Mouse (Mus musculus): ENCODE data around the gene Syngap1. TPM values are rescaled to one million over a fixed set of nuclear protein-coding genes. Genes with fewer than 3 reads are reported as not detected.

The Syngap1 gene
- total RNA-seq, 4 experiments from 2014 or later = 3.6 to 5.2 (median 4.7) TPM

DNA sequence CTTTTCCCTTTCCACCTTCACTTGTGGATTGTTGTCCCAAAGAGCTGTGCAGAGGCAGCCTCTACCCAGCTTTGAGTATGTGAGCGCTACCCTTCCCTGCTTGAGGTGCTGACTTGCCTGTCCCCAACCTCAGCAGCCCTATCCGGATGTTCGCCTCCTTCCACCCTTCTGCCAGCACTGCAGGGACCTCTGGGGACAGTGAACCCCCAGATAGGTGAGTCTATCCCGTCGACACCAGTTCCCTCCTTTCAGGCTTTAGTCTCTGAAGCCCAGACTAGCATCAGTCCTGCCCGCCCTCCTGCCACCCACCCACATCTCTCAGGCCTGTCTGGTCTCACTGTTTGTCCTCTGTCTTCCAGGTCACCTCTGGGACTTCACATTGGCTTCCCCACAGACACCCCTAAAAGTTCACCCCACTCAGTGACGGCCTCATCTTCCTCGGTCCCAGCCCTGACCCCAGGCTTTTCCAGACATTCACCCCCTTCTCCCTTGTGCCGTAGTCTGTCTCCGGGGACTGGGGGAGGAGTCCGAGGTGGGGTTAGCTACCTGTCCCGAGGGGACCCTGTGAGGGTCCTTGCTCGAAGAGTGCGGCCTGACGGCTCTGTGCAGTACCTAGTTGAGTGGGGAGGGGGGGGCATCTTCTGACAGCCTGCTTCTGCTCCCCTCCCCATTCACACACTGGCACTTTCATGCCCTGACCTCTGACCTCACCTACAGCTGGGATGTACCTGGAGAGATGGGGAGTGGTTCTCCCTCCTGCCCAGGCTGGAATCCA is 3.9 kb upstream of the Syngap1 start:
- no peak for DNase-seq (ENCODE audit: low spot score)

DNA sequence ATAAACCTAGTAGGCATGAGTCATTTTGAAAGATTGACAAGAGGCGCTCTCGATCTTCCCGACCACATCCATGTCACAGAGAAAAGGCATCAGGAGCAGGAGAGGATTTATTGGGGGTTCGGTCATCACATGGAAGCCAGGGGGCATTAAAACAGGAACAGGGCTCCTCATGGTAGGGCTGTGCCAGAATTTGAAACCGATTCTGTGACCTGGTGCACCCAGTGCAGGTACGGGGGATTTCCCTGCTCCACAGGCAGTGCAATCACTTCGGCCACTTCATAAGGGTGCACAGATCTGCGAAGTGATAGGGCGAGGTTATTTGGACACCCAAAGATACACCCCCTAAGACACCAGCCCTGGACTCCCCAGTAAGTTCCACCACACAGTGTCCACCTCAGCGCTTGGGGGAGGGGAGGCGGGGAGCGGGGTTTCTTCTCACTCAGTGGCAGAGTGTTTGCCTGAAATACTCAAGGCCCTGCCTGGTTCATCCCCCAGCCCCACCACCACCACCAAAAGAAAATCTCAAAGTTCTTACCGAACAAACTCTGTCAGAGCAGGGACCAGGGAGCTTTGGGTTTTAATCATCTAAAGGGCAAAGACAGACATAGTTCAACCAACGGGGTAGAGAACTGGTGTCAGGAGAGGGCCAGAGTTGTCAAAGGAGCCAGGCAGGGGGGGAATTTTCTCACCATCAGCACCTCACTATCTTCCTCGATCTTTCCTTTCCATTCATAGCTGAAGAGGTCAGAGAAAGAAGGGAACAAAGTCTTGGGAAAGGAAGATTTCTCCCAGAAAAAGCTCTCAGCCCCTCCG is 3.0 kb upstream of the Syngap1 start:
- no peak for DNase-seq (ENCODE audit: low spot score)

GRCm38 (mm10) chr17:26938731-26939130 is 2.3 kb upstream of the Syngap1 start:
- DNase-seq (ENCODE audit: low spot score) = no peak

DNA sequence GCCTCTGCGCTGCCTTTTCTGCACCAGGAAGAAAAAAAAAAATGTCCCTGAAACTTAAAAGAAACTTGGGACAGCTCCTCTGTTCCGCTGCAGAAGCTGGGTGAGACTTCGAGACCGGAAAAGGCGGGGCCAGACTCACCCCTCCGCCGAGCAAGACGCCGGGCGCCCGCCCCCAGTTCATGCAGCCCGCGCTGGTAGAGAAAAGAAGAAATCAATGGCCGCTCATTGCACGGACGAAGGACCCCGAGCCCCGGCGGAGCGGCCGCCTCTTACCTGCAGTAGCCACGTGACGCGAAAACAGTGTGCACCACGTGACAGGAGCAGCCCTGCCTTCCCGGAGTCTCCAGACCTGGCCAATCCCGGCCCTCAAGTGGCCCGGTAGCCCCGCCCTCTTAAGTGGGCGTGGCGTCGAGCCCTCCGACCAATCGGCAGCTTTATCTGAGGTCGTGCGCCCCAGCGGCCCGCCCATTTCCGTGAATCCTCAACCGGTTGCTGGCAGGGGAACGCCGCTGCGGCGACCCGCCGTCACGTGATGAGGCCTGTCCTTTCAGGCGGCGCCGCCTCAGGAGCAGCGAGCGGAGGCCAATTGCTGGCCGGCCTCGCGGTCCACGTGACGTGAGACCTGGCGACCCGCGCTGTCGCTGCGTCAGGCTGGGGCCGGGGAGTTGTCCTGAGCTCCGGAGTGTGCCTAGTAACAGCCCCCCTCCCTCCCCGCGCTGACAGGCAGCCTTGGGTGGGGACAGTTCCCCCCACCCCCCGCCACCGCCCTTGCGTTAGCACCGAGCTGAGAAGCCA is 1.7 kb upstream of the Syngap1 start, which contains the start of gene Cuta:
TSS of gene Cuta (minus strand) at position 392 of the 795 bp plus-strand sequence.
- peak; percentile 99 for DNase-seq (ENCODE audit: low spot score)

DNA sequence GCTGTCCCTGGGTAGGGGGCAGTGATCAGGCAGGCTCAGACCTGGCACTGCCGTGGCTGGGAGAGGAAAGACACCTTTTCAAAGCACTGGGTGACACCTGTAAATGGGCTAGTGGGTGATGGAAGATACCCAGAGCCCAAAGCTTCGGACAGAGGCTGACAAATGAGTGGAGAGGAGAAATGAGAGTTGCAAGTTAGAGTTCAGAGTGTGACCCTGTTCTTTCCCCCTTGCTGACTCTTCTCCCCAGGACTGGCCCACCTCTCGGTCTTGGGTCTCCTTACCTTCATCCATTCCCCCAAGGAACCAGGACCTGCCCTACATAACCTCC is 1.1 kb upstream of the Syngap1 start:
- DNase-seq (ENCODE audit: low spot score) = no peak

- DNase-seq (ENCODE audit: low spot score) = no peak
These were observed 953 bp downstream of the Syngap1 start for GRCm38 (mm10) chr17:26941841-26942570.

- DNase-seq (ENCODE audit: low spot score) = no peak
These were observed 4.9 kb downstream of the Syngap1 start for GRCm38 (mm10) chr17:26945824-26946495.

- peak; percentile 75 for DNase-seq (ENCODE audit: low spot score)
These were observed 5.5 kb downstream of the Syngap1 start for GRCm38 (mm10) chr17:26946567-26946966.

DNA sequence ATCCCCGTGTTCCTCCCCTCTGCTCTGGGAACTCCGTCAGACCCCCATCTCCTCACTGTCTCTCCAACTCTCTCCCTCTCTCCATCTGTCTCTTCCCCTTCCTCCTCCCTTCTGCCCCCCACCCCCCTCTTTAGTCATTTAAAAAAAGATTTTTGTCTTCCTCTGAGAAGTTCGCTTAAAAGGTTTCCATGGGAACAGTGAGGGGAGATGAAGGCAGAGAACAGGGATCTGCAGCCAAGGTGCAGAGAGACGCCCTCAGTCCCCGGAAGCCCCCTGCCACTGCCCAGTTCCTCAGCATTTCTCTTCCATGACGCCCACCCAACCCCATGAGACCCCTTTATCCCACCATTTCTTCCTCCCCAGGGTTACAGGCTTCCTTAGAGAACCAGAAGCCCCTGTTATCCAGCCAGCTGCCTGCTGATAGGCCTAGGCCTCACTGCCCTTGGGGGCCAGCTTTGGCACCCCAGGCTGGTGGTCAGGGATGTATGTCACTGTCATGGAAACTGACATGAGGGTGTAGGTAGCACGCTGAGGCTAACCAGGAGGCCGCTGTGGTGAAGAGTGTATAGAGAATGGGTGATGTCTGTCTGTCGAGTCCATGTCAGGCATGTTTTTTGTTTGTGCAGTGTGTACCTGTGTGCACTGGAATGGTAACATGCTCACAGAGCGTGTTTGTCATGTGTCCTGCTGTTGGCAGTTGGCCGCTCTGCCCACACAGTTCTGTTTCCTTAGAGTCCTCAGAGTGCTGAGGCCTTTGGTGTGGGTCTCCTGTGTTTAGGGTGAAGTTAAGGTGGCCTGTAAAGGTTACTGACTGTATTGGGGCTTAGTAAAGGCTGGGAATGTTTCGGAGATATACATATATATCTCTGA is 6.4 kb downstream of the Syngap1 start:
- no peak for DNase-seq (ENCODE audit: low spot score)

DNA sequence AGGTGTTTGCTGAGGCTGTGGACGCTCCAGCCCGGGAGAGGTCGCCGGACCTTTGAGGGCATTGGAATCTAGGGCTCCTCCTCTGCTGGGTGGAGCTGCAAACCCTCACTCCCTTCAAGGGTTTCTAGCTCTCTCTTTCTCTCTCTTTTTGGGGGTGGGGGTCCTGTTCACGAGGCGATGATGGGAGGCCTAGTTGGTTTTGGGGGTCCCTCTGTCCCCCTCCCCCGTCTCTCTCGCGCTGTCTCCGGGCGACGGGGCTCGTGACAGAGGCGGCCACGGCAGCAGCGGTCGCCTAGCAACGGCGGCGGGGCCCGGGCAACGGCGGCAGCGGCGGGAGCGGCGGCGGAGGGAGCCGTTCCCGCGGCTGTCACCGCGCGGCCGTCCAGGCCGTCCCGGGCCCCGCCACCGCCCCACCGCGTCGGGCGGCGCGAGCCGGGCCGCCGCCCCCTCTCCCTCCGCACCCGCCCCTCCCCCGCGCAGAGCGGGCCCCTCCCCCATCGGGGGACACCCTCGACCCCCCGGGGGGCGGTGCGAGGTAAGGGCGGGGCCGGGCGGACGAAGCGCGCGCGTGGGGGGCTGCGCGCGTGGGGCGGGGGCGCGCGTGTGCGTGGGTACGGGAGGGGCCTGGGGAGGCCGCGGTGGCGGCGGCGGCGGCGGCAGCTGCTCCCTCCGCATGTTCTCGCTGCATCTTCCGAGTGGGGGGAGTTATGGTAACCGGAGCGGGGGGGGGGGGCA is 7.4 kb downstream of the Syngap1 start:
- DNase-seq (ENCODE audit: low spot score) = no peak

- no peak for DNase-seq (ENCODE audit: low spot score)
These were observed 8.1 kb downstream of the Syngap1 start for GRCm38 (mm10) chr17:26949051-26949577.

DNA sequence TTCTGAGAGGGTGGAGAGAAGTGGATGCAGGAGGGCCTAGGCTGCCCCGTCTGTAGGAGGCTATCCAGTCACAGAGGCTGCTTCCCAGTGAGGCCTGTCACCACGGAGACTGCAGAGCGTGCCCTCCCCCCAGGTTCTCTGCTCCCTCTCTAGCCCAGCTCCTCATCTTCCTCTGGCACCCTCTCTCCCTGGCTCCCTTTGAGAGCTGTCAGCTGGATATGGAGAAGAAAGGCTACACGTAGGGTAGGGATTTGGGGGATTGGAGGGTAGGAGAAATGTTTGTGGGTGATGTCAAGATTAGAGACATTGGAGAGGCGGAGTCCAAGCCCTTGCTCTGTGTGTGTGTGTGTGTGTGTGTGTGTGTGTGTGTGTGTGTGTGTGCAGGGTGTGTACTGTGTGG is 8.8 kb downstream of the Syngap1 start:
- no peak for DNase-seq (ENCODE audit: low spot score)

DNA sequence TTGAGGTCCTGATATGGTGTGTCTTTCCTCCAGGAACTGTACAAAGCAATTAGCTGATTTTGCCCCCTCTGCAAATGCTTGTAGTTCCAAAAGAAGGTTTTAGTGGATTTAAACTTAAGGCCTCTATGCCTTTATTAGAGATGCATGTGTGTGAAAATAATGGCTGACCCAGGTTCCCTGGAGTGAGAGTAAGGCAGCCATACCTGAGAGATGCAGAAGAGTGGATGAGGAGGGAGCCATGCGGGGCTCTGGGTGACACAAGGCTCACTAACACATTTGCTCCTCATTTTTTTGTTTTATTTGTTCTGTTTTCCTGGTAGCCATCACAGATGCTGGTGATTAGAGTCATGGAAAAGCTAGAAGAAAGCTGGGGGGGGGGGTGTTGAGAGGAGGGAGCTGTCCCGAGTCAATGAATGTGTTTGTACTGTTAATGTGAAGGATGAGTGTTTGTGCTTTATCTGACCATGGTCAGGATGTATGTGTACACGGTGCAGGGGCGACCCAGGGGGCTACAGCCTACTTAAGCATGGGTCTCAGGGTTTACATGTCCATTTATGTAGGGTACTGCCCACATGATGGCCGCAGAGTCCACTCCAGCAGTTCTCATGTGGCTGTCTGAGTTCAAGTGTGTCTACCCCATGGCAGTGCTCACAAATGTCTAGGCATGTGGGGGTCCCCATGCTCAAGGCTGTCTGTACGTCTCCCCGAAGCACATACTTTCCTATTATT is 9.7 kb downstream of the Syngap1 start:
- DNase-seq (ENCODE audit: low spot score) = no peak

GRCm38 (mm10) chr17:26951406-26951805 is 10.4 kb downstream of the Syngap1 start:
- no peak for DNase-seq (ENCODE audit: low spot score)

DNA sequence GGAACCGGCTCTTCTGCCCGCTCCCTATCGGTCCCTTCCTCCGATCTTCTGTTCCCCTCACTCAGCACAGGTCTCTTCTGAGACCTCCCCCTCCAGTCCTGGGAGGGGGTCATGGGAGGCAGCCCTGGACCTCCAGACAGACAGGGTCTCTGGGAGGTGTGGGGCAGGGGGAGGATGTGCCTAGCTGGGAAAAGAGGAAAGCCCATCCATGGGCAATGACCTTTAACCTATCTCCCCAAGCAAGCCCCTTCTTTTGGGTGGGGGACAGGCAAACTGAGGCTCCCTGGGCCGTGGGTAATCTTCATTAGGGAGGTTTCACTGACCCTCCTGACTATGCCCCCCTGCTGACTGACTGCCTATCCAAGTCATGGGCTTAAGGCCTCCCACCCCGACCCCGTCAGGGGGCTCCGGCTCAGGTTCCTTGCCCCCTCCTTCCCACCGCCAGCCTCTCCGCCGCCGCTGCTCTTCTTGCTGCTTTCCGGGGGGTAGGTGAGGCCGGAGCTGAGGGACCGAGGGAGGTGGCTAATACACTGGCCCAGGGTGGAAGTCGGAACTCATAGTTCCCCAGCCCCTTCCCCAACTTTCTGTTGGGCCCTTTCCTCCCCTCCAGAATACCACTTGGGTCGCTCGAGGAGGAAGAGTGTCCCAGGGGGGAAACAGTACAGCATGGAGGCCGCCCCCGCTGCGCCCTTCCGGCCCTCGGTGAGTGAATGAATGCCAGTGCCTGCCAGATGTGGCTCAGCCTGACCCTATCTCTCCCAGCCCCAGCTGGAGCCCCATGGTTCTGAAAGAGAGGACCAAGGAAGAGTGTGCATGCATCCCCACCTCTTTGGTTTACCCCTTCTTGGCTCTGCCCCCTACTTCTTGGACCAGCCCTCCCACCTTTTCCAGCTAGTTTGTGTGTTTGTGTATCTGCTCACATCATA is 11.2 kb downstream of the Syngap1 start:
- DNase-seq (ENCODE audit: low spot score) = no peak

- no peak for DNase-seq (ENCODE audit: low spot score)
These were observed 12.1 kb downstream of the Syngap1 start for GRCm38 (mm10) chr17:26953201-26953600.

DNA sequence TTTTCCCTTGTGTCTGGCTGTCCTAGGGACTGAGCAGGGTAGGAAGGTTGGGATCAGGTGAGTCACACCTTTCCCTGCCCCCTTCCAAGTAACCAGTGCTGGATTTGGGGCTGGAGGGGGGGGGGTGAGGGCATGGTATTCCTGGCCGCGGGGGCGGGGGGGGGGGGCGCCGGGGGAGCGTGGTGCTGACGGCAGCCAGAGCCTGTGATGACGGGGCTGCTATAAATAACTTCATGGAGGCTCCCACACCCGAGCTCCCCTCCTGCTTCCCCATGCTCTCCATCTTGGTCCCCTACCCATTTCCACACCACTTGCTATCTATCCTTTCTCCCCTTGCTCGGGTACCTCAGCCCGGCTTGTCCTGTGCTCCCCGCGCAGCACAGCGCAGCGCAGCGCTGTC is 12.7 kb downstream of the Syngap1 start:
- DNase-seq (ENCODE audit: low spot score) = no peak

Data from heart, adult 8-10 months (tissue).